ENCODE assay signal across 29 mouse cellular contexts in genomic region chr15:77218007-77218406, GRCm38 (mm10).
A peak's percentile ranks its signal among the peaks of the same experiment; 100 is the strongest.
DNase-seq lines count a peak whose midpoint lies in the region; ATAC-seq and TF ChIP-seq lines count a peak whose summit lies in the region.
"Had no signal": no experiment of that assay in that cellular context is flagged by ENCODE, and none has a peak within 500 bp of the region (broad histone marks: within the 10 kb centered on the region; RNA-seq: fewer than 3 reads in every experiment).

No protein-coding gene starts in this region.

- H3K27me3 ChIP-seq in embryonic facial prominence, embryonic 14.5 days (replicated peaks; ENCODE audit: control insufficient read depth, insufficient read depth, low read length): no peaks in the 10 kb centered on the region
- no peaks in the 10 kb centered on the region for H3K27me3 ChIP-seq in embryonic facial prominence, embryonic 10.5 days (replicated peaks; ENCODE audit: low read depth, poor library complexity, severe bottlenecking)
- H3K27me3 ChIP-seq in heart, embryonic 12.5 days (replicated peaks): no peaks in the 10 kb centered on the region
- H3K27me3 ChIP-seq in midbrain, embryonic 11.5 days (ENCODE audit: control insufficient read depth, insufficient read depth, low read length): no peaks in the 10 kb centered on the region
- H3K27me3 ChIP-seq in midbrain, postnatal 0 days (ENCODE audit: insufficient read depth, low read length): no peaks in the 10 kb centered on the region
- H3K27me3 ChIP-seq: limb, embryonic 12.5 days; liver, embryonic 15.5 days; midbrain, embryonic 15.5 days; neural tube, embryonic 12.5 days; Patski had no signal

- no peak for ATAC-seq in embryonic facial prominence, embryonic 14.5 days (ENCODE audit: low read depth)
- ATAC-seq in heart, embryonic 12.5 days (ENCODE audit: insufficient number of reproducible peaks, low FRiP score): no peak
- no peak for ATAC-seq in midbrain, embryonic 11.5 days (ENCODE audit: low FRiP score)
- ATAC-seq in midbrain, postnatal 0 days (ENCODE audit: low FRiP score): no peak
- ATAC-seq: forebrain, embryonic 14.5 days; intestine, postnatal 0 days; midbrain, embryonic 15.5 days; Patski had no signal

- H3K36me3 ChIP-seq in embryonic facial prominence, embryonic 14.5 days (ENCODE audit: control insufficient read depth, insufficient read depth, low read length): no peaks in the 10 kb centered on the region
- H3K36me3 ChIP-seq in embryonic facial prominence, embryonic 10.5 days (replicated peaks): no peaks in the 10 kb centered on the region
- no peaks in the 10 kb centered on the region for H3K36me3 ChIP-seq in heart, embryonic 12.5 days
- H3K36me3 ChIP-seq in midbrain, embryonic 11.5 days (ENCODE audit: control insufficient read depth, insufficient read depth, low read length): no peaks in the 10 kb centered on the region
- no peaks in the 10 kb centered on the region for H3K36me3 ChIP-seq in midbrain, postnatal 0 days (ENCODE audit: insufficient read depth, low read length)
- H3K36me3 ChIP-seq: G1E; limb, embryonic 12.5 days; liver, embryonic 15.5 days; midbrain, embryonic 15.5 days; neural tube, embryonic 12.5 days had no signal

- DNase-seq in embryonic facial prominence, embryonic 14.5 days (ENCODE audit: low spot score): no peak
- DNase-seq in embryonic facial prominence, embryonic 10.5 days (ENCODE audit: low spot score): no peak
- no peak for DNase-seq in heart, postnatal 4 days
- DNase-seq in midbrain, embryonic 11.5 days (ENCODE audit: low spot score, missing footprints): peak; percentile 74
- DNase-seq in midbrain, postnatal 0 days (ENCODE audit: low spot score): no peak
- no peak for DNase-seq in spleen, adult 12 weeks (ENCODE audit: low spot score)
- DNase-seq in layer of hippocampus, adult 8-10 months (ENCODE audit: low spot score in 2 of 2): no peak
- DNase-seq: adrenal gland, postnatal 10 days; cerebellum, adult 11 months; cerebellum, adult 9-11 months; gastrocnemius, postnatal 10 days; kidney, adult 9 months; kidney, postnatal 10 days; lung, embryonic 14.5 days; lung, postnatal 14 days; right cerebral cortex, adult 18-20 months; thymus, adult 2 months; thymus, postnatal 36 days had no signal

- no peak for TF ChIP-seq CTCF in midbrain, postnatal 0 days (IDR thresholded peaks at IDR 0.05)

- peak overlapping the region; percentile 4; the same call in 1 of the 2 replicates for H3K27ac ChIP-seq in embryonic facial prominence, embryonic 14.5 days (replicated peaks; ENCODE audit: low read depth, low read length)
- H3K27ac ChIP-seq in embryonic facial prominence, embryonic 10.5 days (replicated peaks): no peak overlapping the region; the same call in 1 of the 2 replicates
- no peak overlapping the region for H3K27ac ChIP-seq in heart, embryonic 12.5 days (ENCODE audit: poor library complexity, severe bottlenecking)
- no peak overlapping the region for H3K27ac ChIP-seq in midbrain, embryonic 11.5 days (ENCODE audit: low read depth, low read length)
- H3K27ac ChIP-seq in midbrain, postnatal 0 days (ENCODE audit: low read depth, low read length): no peak overlapping the region
- H3K27ac ChIP-seq: hindbrain, embryonic 14.5 days; left cerebral cortex, adult 2 months; liver, embryonic 15.5 days; midbrain, embryonic 15.5 days; neural tube, embryonic 12.5 days had no signal

- no peaks in the 10 kb centered on the region for H3K9me3 ChIP-seq in embryonic facial prominence, embryonic 14.5 days (ENCODE audit: control insufficient read depth, low read length)
- H3K9me3 ChIP-seq in embryonic facial prominence, embryonic 10.5 days: no peaks in the 10 kb centered on the region
- no peaks in the 10 kb centered on the region for H3K9me3 ChIP-seq in heart, embryonic 12.5 days (replicated peaks)
- H3K9me3 ChIP-seq in midbrain, embryonic 11.5 days (ENCODE audit: control insufficient read depth, low read length): no peaks in the 10 kb centered on the region
- H3K9me3 ChIP-seq in midbrain, postnatal 0 days (ENCODE audit: low read length): no peaks in the 10 kb centered on the region
- H3K9me3 ChIP-seq: G1E; limb, embryonic 12.5 days; liver, embryonic 15.5 days; midbrain, embryonic 15.5 days; neural tube, embryonic 12.5 days had no signal

- WGBS in embryonic facial prominence, embryonic 14.5 days: 89% methylated on average over 3 of the region's 3 CpGs
- 92% methylated on average over 3 of the region's 3 CpGs for WGBS in embryonic facial prominence, embryonic 10.5 days
- 85% methylated on average over 3 of the region's 3 CpGs for WGBS in heart, embryonic 12.5 days
- 94% methylated on average over 3 of the region's 3 CpGs for WGBS in midbrain, embryonic 11.5 days
- WGBS in midbrain, postnatal 0 days: 98% methylated on average over 3 of the region's 3 CpGs

- peaks cover 47% of the 10 kb centered on the region for H3K4me1 ChIP-seq in embryonic facial prominence, embryonic 14.5 days (ENCODE audit: control insufficient read depth, insufficient read depth, low read length)
- H3K4me1 ChIP-seq in embryonic facial prominence, embryonic 10.5 days: peaks cover 75% of the 10 kb centered on the region
- H3K4me1 ChIP-seq in heart, embryonic 12.5 days (replicated peaks): peaks cover 63% of the 10 kb centered on the region
- peaks cover 25% of the 10 kb centered on the region for H3K4me1 ChIP-seq in midbrain, embryonic 11.5 days (ENCODE audit: control insufficient read depth, insufficient read depth, low read length)
- H3K4me1 ChIP-seq in midbrain, postnatal 0 days (ENCODE audit: insufficient read depth, low read length): no peaks in the 10 kb centered on the region

- no peak overlapping the region for H3K4me2 ChIP-seq in embryonic facial prominence, embryonic 14.5 days (ENCODE audit: low read depth, low read length)
- H3K4me2 ChIP-seq in heart, embryonic 12.5 days: no peak overlapping the region
- no peak overlapping the region for H3K4me2 ChIP-seq in midbrain, embryonic 11.5 days
- no peak overlapping the region for H3K4me2 ChIP-seq in midbrain, postnatal 0 days (ENCODE audit: low read depth, low read length, poor library complexity, severe bottlenecking)
- H3K4me2 ChIP-seq: hindbrain, embryonic 14.5 days; limb, embryonic 12.5 days; liver, embryonic 15.5 days; lung, embryonic 14.5 days; midbrain, embryonic 15.5 days; neural tube, embryonic 12.5 days had no signal

- no peak overlapping the region for H3K4me3 ChIP-seq in embryonic facial prominence, embryonic 14.5 days (ENCODE audit: low read depth, low read length)
- no peak overlapping the region for H3K4me3 ChIP-seq in embryonic facial prominence, embryonic 10.5 days
- H3K4me3 ChIP-seq in heart, embryonic 12.5 days: no peak overlapping the region
- no peak overlapping the region for H3K4me3 ChIP-seq in midbrain, embryonic 11.5 days (ENCODE audit: low read depth, low read length)
- no peak overlapping the region for H3K4me3 ChIP-seq in midbrain, postnatal 0 days (ENCODE audit: low read depth, low read length)
- H3K4me3 ChIP-seq: left cerebral cortex, adult 2 months; limb, embryonic 12.5 days; liver, embryonic 15.5 days; midbrain, embryonic 15.5 days; neural tube, embryonic 12.5 days had no signal

- no peak overlapping the region for H3K9ac ChIP-seq in embryonic facial prominence, embryonic 14.5 days (ENCODE audit: low read depth, low read length)
- H3K9ac ChIP-seq in heart, embryonic 12.5 days: 0 out of 2 replicates have a peak overlapping the region, but pooled peaks have one; percentile 5
- no peak overlapping the region for H3K9ac ChIP-seq in midbrain, embryonic 11.5 days (ENCODE audit: low read length)
- no peak overlapping the region for H3K9ac ChIP-seq in midbrain, postnatal 0 days (replicated peaks; ENCODE audit: low read length, poor library complexity, severe bottlenecking)
- H3K9ac ChIP-seq: hindbrain, embryonic 14.5 days; limb, embryonic 12.5 days; liver, embryonic 15.5 days; lung, embryonic 14.5 days; midbrain, embryonic 15.5 days; neural tube, embryonic 12.5 days had no signal
